Mouse (Mus musculus) E14TG2a.4 (cell line): Measurements from ENCODE around the gene Fbxl3.

Experiments used
- H3K27me3 ChIP-seq: 2 replicates; pipeline ENCODE4 v1.6.1; 2014; ENCODE audit warnings: low read length, control low read depth; ENCODE audit not compliant: insufficient read depth
- H3K36me3 ChIP-seq: 2 replicates; pipeline ENCODE4 v1.6.1; 2014; ENCODE audit warnings: low read length, control low read depth; ENCODE audit not compliant: insufficient read depth
- H3K4me1 ChIP-seq: replicated peaks from 2 replicates; pipeline ENCODE4 v1.6.1; 2014; ENCODE audit warnings: low read depth, low read length, control low read depth
- H3K4me3 ChIP-seq: replicated peaks from 2 replicates; pipeline ENCODE4 v1.5.1; 2014; ENCODE audit warnings: mild to moderate bottlenecking, low read length
- H3K9me3 ChIP-seq: 2 replicates; pipeline ENCODE4 v1.6.1; 2014; ENCODE audit warnings: low read length, control low read depth
- CTCF ChIP-seq: conservative IDR thresholded peaks from 2 replicates; pipeline ENCODE4 v1.5.1; 2014; ENCODE audit warnings: low read length
- NANOG ChIP-seq: IDR thresholded peaks from 2 replicates; pipeline ENCODE4 v1.6.1; 2014; ENCODE audit warnings: borderline replicate concordance, low read length, mixed read lengths
- POU5F1 ChIP-seq: IDR thresholded peaks from 2 replicates; pipeline ENCODE4 v1.6.1; 2014; ENCODE audit warnings: low read length, borderline replicate concordance

Fbxl3 gene

GRCm38 (mm10) chr14:103069864-103070611 is 29.3 kb downstream of the Fbxl3 start, which contains the start of gene Cln5:
Cln5 (plus strand) TSS chr14:103070216.
- Histone ChIP-seq H3K36me3 (peaks cover 33% of the 10 kb centered on the region), H3K9me3 (no peaks in the 10 kb centered on the region), H3K4me3 (peak within 1 kb of the TSS; percentile 91), H3K4me1 (peaks cover 45% of the 10 kb centered on the region), H3K27me3 (no peaks in the 10 kb centered on the region)
- TF ChIP-seq POU5F1 (no peak), CTCF (no peak), NANOG (no peak)

- Histone ChIP-seq H3K27me3 (no peaks in the 10 kb centered on the region), H3K36me3 (peaks cover 28% of the 10 kb centered on the region), H3K4me1 (peaks cover 41% of the 10 kb centered on the region), H3K9me3 (no peaks in the 10 kb centered on the region), H3K4me3 (peak overlapping the region; percentile 91)
- no peak for TF ChIP-seq POU5F1
- no peak for TF ChIP-seq NANOG
- no peak for TF ChIP-seq CTCF
Observed at GRCm38 (mm10) chr14:103069465-103069863, 29.9 kb downstream of the Fbxl3 start.

- Histone ChIP-seq H3K9me3 (peaks cover 10% of the 10 kb centered on the region), H3K4me3 (peak overlapping the region; percentile 51; the same call in 1 of the 2 replicates), H3K4me1 (peaks cover 17% of the 10 kb centered on the region), H3K27me3 (no peaks in the 10 kb centered on the region), H3K36me3 (no peaks in the 10 kb centered on the region)
- TF ChIP-seq CTCF (peak; percentile 90), NANOG (no peak)
Observed at GRCm38 (mm10) chr14:103065294-103066167, 33.8 kb downstream of the Fbxl3 start.

GRCm38 (mm10) chr14:103059495-103059894 is 39.9 kb downstream of the Fbxl3 start:
- Histone ChIP-seq H3K36me3 (no peaks in the 10 kb centered on the region), H3K27me3 (peaks cover 8% of the 10 kb centered on the region; the same call in 1 of the 2 replicates), H3K4me3 (peak overlapping the region; percentile 14), H3K4me1 (peaks cover 19% of the 10 kb centered on the region), H3K9me3 (peaks cover 15% of the 10 kb centered on the region)
- TF ChIP-seq POU5F1: no peak
- peak; percentile 34 for TF ChIP-seq CTCF

- Histone ChIP-seq H3K4me1 (peaks cover 21% of the 10 kb centered on the region), H3K9me3 (peaks cover 15% of the 10 kb centered on the region), H3K4me3 (peak overlapping the region; percentile 14), H3K36me3 (no peaks in the 10 kb centered on the region), H3K27me3 (peaks cover 10% of the 10 kb centered on the region; the same call in 1 of the 2 replicates)
- TF ChIP-seq NANOG: no peak
- TF ChIP-seq CTCF: no peak
- TF ChIP-seq POU5F1: no peak
Observed at GRCm38 (mm10) chr14:103058998-103059397, 40.4 kb downstream of the Fbxl3 start.

- peaks cover 14% of the 10 kb centered on the region for H3K9me3 ChIP-seq
- peaks cover 13% of the 10 kb centered on the region for H3K27me3 ChIP-seq
- TF ChIP-seq POU5F1: no peak
- H3K36me3 ChIP-seq: no peaks in the 10 kb centered on the region
- H3K4me1 ChIP-seq: peaks cover 21% of the 10 kb centered on the region
- H3K4me3 ChIP-seq: no peak overlapping the region
Observed at GRCm38 (mm10) chr14:103056601-103057000, 42.8 kb downstream of the Fbxl3 start.

GRCm38 (mm10) chr14:103054731-103055130 is 44.6 kb downstream of the Fbxl3 start:
- H3K9me3 ChIP-seq: no peaks in the 10 kb centered on the region; the same call in 1 of the 2 replicates
- TF ChIP-seq NANOG: no peak
- no peak for TF ChIP-seq CTCF
- TF ChIP-seq POU5F1: no peak
- H3K4me1 ChIP-seq: peaks cover 18% of the 10 kb centered on the region
- peaks cover 13% of the 10 kb centered on the region for H3K27me3 ChIP-seq
- H3K4me3 ChIP-seq: no peak overlapping the region
- H3K36me3 ChIP-seq: no peaks in the 10 kb centered on the region

- TF ChIP-seq CTCF: peak; percentile 97
- TF ChIP-seq NANOG: no peak
- TF ChIP-seq POU5F1: no peak
- H3K36me3 ChIP-seq: no peaks in the 10 kb centered on the region
- 0 out of 2 replicates have a peak, but pooled peaks cover 8% of the 10 kb centered on the region for H3K4me1 ChIP-seq
- no peaks in the 10 kb centered on the region for H3K9me3 ChIP-seq
- H3K4me3 ChIP-seq: no peak overlapping the region
- peaks cover 13% of the 10 kb centered on the region for H3K27me3 ChIP-seq
Observed at GRCm38 (mm10) chr14:103051159-103051769, 48.1 kb downstream of the Fbxl3 start.
